Mouse (Mus musculus): ENCODE data around the gene Tlcd2.

- TF ChIP-seq POLR2A (IDR thresholded peaks at IDR 0.05; ENCODE audit: control insufficient read depth, extremely low read depth, insufficient read depth, low read length, poor library complexity): no peak
- no peak for TF ChIP-seq CTCF (IDR thresholded peaks at IDR 0.05; ENCODE audit: borderline replicate concordance, control insufficient read depth, extremely low read depth, insufficient read depth, low read length, poor library complexity)
Observed at GRCm38 (mm10) chr11:75438804-75439203, 22.7 kb upstream of the Tlcd2 start.
